Mouse (Mus musculus) lung, adult 2 months (tissue): ENCODE results near the gene Ubl4b.

ENCODE experiments used
- CTCF ChIP-seq: fragments of 200-500 bp; IDR thresholded peaks from 2 replicates; pipeline ENCODE4 v1.5.1; 2011; ENCODE audit warnings: mild to moderate bottlenecking, low read length, control low read depth; ENCODE audit not compliant: insufficient read depth
- POLR2A ChIP-seq: fragments of 200-500 bp; IDR thresholded peaks from 2 replicates; pipeline ENCODE4 v1.6.1; 2011; ENCODE audit warnings: low read depth, mild to moderate bottlenecking, control low read depth, low read length, borderline replicate concordance; ENCODE audit errors: extremely low read depth

GRCm38 (mm10) chr3:107596559-107596958, 41.7 kb upstream of the Ubl4b start:
- no peak for TF ChIP-seq POLR2A
- no peak for TF ChIP-seq CTCF
